Mouse (Mus musculus) megakaryocyte, embryonic 14.5 days (primary cell): ENCODE results near the gene Dlst.

Experiments
- FLI1 ChIP-seq: IDR thresholded peaks from 2 replicates; pipeline ENCODE4 v1.6.1; 2012; ENCODE audit warnings: low read length, inconsistent platforms, mixed read lengths
- GATA1 ChIP-seq: IDR thresholded peaks from 3 replicates; pipeline ENCODE4 v1.6.1; 2012; ENCODE audit warnings: mixed read lengths, low read length, inconsistent platforms, borderline replicate concordance

DNA sequence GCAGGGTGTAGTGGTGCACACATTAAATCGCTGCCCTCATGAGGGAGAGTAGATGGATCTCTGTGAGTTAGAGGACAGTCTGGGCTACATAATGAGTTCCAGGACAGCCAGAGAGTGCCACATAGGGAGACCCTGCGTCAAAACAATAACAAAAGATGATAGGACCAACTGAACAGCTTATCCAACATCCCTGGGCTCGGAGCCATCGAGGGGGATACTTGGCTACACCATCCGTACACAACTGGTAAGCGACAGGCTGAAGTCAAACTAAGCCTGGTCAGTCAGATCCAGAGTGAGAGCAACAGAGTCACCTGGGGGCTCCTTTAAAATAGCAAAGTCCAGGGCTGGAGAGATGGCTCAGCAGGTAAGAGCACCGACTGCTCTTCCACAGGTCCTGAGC, 14.8 kb upstream of the Dlst start:
- no peak for TF ChIP-seq GATA1
- TF ChIP-seq FLI1, result no peak
